Mouse (Mus musculus): ENCODE measurements at regions not wholly inside any gene's neighbourhood (a gene's known extent, or its start where the extent isn't known, plus 50 kb on each side); places are given as distances from the start of the nearest gene placed in this dataset.

DNA sequence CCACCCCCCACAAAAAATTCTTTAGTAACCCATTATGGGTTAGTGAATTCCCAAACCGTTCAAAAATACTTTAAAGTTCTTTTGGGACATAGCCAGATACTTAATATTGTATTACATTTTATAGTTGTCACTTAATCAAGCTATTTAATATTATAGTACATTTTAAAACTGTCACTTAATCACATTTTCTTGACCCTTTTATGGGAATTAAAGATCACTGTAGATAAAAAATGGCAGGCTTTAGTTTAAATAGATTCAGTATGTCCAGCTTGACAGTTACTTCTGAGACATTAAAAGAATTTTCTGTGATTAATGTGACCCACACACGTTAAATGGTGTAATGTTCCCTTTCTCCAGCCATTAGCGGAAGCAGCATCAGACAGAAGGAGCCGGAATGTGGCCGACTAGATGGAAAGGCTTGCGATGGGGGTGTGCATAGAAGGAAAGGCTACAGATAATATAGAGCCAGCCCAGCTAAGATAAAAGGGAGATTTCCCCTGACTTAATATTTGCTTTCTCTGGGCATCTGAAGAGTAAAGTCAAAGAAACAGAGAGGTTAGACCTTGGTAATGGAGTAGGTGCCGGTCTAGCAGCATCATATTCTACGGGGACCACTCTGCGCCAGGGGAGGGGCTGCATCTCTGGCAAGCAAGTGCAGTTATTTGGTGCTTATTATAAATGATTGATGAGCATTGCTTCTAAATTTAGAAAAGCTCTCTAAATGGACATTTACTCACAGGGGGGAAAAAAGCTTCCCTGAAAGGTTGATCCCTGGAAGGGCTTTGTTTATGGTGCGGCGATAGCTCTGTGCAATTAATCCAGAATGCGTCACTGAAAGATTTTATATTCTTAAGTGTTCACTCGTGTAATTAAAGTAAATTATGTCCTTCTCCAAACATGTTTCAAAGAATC, 331.8 kb upstream of the Meis1 start:
- no peak for DNase-seq (ENCODE audit: low read depth)

- no peak for DNase-seq (ENCODE audit: low read depth)
Observed at GRCm38 (mm10) chr11:19351243-19351787, 332.5 kb upstream of the Meis1 start.

DNA sequence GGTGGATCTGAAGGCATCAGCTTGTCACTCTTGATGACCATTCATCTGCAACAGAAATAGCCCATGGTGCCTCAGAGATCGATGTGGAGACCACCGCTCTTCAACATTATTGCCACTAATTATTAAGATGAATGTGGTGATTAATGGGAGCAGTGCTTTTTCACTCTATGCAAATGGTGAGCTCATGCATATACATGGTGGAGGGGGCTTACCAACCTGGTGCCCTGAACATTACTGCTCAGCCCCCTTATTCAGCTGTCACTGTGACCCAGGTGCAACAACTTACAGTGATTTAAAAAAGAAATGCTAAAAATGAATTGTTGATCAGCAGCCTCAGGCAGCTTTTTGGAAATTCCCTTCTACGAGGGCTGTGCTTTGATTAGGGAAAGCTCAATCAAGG, 334.9 kb upstream of the Meis1 start:
- no peak for DNase-seq (ENCODE audit: low read depth)

DNA sequence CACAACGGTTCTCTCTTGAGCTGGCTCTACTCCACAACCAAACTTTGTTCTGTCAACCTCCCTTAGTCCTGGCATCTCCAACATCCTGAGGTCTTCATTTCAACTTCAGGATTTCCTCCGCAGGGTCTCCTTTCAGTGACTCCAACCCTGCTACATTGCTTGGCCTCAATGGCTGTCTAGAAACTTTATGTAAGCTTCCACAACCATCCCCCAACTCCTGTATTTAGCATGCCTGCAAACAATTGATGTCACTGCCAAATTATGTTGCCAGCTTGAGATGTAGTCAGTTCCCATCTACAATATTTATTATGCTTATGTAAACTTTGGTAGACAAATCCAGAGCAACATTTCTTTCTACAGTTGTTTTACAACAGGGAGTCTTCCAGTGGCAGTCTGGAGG, 336.4 kb upstream of the Meis1 start:
- no peak for DNase-seq (ENCODE audit: low read depth)

GRCm38 (mm10) chr11:19356151-19356550, 337.4 kb upstream of the Meis1 start:
- DNase-seq (ENCODE audit: low read depth), result no peak

GRCm38 (mm10) chr11:19369152-19369551, 350.4 kb upstream of the Meis1 start:
- DNase-seq (ENCODE audit: low read depth), result no peak

DNA sequence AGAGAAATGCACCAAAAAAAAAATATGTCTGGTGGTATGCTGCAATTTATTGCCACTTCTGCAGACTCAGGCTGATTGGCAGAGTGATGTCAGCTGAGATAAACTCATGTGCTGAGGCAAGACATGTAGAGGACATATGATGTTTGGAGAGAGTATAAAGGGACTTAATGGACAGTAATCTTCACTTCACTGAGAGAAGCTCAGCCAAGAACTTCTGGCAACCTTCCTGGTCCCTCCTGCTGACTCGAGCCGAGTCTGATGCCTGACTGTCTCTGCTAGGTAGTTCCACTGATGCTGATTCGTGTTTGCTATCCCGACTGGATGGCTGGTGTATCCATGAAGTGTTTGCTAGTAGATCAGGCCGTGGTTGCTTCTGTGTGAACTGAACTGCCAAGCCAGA, 354.7 kb upstream of the Meis1 start:
- DNase-seq (ENCODE audit: low read depth), result no peak

DNA sequence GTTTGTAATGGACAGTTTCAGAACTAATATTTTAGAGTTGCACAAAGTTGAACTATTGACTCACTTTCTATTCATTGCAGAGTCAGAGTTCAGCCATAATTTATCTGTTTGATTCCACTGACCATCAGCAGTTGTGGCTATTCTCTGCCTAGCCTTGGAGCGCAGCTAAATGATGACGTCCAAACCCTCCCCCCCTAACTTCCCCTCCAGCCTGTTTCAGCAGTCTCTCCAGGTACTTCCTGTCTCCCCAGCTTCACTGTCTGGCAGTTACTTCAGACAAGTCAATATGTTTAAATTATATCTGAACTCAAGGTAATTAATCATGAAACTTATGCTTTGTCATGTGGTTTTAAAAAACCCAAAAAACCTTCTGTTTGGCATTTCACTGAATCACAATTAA, 362.1 kb upstream of the Meis1 start:
- DNase-seq (ENCODE audit: low read depth), result no peak

- no peak for DNase-seq (ENCODE audit: low read depth)
Observed at GRCm38 (mm10) chr11:19389136-19389535, 370.4 kb upstream of the Meis1 start.

DNA sequence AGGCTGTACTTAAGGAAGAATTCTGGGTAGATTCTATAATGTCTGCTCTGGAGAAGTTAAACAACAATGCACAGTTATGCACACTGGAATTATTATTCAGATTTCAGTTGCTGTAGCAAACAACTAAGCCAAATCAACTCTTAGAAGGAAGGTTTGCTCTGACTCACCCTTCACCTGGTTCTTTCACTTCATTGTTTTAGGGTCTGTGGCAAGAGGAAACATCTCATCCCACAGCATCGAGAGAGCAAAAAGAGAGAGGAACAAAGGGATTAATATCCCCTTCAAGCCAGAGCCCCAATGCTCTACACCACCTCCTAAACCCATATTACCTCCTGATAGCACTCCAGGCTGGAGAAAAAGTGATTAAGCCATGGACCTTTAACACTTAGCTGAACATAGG, 373.4 kb upstream of the Meis1 start:
- DNase-seq (ENCODE audit: low read depth), result no peak

DNA sequence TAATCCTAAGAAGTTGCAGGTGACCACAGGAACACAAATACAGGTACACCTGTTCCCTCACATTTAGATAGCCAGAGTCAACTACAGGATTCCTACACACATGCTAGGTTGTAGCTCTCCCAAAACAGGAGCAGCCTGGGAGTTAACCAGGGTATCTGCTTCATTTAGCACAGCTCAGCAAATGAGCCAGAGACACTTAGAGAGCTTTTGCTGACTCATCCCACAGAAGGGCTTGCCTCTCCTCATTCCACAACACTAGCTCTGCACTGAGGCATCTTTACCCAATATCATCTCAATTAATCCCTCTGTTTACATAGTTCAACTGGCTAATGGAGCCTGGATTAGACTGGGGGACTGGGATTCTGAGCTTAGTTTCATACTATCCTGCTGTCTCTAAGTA, 375.6 kb upstream of the Meis1 start:
- no peak for DNase-seq (ENCODE audit: low read depth)

GRCm38 (mm10) chr11:19400396-19400795, 381.6 kb upstream of the Meis1 start:
- no peak for DNase-seq (ENCODE audit: low read depth)

DNA sequence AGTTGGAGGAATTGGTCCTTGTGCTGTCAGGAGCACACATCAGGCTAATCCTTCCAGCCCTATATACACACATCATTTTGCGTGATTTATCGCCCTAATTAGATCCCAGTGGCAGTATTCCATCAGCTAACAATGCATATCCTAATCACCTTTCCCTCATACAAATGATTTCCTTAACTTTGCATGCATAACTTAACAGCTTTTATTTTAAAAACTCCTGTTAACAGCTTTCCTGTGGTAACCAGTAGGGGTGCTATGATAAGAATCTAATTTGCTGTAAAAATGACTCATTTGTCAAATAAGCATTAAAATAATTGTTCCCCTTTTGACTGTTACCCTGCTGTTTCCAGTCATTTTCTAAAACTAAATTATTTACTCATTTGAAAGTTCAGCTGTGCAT, 401.4 kb upstream of the Meis1 start:
- no peak for DNase-seq (ENCODE audit: low read depth)

- no peak for DNase-seq (ENCODE audit: low read depth)
Observed at GRCm38 (mm10) chr11:19423268-19423667, 404.5 kb upstream of the Meis1 start.

DNA sequence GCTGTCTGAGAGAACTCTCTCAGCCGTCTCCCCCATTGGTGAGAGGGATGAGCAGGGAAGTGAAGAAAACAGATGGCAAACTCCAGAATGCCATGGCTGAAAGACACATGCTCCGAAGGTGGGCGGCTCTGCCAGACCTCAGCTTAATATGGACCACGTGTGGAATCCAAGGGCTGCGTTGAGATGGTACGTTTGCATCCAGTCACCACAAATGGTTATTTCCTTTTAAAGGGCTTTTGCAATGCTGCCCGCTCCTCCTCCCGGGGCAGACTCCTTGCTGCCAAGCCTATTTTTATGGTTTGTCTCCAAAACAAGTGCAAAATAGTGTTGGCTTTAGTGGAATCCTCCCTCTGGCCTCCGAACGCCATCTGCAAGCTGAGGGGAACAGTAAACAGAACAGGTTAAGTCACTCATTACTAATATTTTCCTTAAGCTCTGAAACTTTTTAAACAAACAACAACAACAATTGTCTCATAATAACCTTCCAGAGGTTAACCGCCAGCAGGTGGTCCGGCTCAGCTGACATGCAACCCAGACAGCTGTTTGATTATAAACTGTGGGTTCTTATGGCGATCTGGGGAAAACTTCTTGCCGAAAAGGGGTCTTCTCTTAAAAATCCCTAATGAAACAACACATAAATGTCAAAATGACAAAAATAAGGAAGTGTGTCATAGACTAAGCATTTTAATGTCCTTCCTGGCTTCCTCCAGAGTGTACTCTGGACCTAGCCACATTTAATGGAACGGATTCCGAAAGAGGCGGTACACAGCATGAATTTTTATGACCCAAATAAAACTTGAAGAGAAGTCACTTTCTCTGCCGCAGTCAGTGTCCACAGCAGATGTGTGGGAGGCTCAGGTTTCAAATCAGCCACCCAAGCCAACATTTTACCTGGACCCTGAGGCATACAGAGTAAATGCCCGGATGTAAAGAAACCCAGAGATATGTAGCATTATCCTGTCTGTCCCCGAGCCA, 405.3 kb upstream of the Meis1 start:
- DNase-seq (ENCODE audit: low read depth), result peak; percentile 16

DNA sequence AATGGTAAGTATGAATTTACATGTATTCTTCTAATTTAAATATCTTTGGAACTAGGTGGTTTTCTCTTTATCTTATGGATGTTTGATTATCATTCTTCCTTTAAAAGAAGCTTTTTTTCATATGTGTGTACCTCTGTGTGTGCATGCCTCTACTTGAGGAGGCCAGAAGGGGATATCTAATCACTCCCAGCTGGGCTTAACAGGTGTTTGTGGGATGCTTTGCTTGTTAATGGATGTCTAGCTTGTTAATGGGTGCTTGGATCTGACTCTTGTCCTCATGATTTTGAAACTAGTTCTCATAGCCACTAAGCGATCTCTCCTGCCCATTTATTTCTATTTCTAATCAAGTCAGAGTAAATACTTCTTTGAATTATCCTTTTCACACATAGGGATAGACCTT, 408.8 kb upstream of the Meis1 start:
- DNase-seq (ENCODE audit: low read depth), result no peak

- no peak for DNase-seq (ENCODE audit: low read depth)
Observed at GRCm38 (mm10) chr11:19433680-19434619, 415.2 kb upstream of the Meis1 start.

GRCm38 (mm10) chr11:19438385-19438784, 419.6 kb upstream of the Meis1 start:
- DNase-seq (ENCODE audit: low read depth), result no peak

GRCm38 (mm10) chr11:19441936-19442335, 423.2 kb upstream of the Meis1 start:
- DNase-seq (ENCODE audit: low read depth), result no peak

DNA sequence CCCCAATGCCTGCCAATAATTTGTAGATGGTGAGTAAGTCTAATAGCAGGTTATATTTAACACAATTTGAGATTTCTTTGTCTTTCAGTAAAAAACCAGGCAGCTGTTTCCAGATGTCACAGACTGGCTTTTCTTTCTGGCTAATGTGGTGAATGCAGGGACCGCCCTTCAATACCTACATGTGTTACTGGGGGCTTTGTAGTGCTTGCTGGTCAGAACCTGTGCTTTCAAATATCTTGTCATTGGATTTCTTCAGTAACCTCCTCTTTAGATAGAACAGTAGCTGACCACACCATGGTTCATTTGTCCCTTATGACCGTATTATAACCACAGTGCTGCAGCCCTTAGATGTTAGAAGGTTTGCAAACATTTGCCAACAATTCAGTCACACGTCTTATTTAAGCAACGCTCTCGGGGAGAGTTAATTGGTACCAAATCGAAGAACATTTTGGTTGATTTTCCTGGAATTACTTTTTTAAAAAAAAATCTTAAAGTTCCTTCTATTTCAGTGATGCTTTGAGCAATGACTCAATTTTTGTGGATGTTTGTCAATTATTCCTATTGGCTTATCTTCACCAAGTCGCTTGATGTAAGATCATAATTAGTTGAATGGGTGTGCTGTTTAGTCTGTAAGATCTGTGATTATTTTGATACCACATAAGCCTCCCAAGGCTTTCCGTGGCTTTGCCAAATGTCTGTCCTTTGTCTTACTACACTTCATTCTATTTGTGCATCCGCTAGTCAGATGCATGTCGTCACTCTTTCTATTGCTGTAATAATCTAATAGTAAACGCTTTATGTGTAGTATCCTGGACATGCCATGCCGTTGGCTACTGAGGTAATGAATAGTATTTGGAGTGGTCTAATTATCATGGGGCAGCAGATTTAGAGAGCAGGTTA, 436.9 kb upstream of the Meis1 start:
- no peak for DNase-seq (ENCODE audit: low read depth)
